ENCODE assay signal across 7 mouse cellular contexts in genomic region chr10:99262319-99262866, GRCm38 (mm10). TPM values are rescaled to one million over a fixed set of nuclear protein-coding genes. Genes with fewer than 3 reads are reported as not detected.
DNase-seq lines count a peak whose midpoint lies in the region; TF ChIP-seq lines count a peak whose summit lies in the region.

No protein-coding gene starts in this region.

- peaks cover 6% of the 10 kb centered on the region for H3K36me3 ChIP-seq in liver, adult 2 months (ENCODE audit: control insufficient read depth, insufficient read depth, low read length)
- H3K36me3 ChIP-seq in embryonic facial prominence, embryonic 10.5 days (replicated peaks), result peaks cover 19% of the 10 kb centered on the region
- peaks cover 8% of the 10 kb centered on the region for H3K36me3 ChIP-seq in hindbrain, embryonic 10.5 days
- peaks cover 10% of the 10 kb centered on the region for H3K36me3 ChIP-seq in midbrain, embryonic 10.5 days

- H3K4me1 ChIP-seq in liver, adult 2 months (ENCODE audit: control insufficient read depth, insufficient read depth, low read length), result peaks cover 11% of the 10 kb centered on the region
- H3K4me1 ChIP-seq in embryonic facial prominence, embryonic 10.5 days, result peaks cover 44% of the 10 kb centered on the region
- H3K4me1 ChIP-seq in hindbrain, embryonic 10.5 days (replicated peaks), result peaks cover 63% of the 10 kb centered on the region
- H3K4me1 ChIP-seq in midbrain, embryonic 10.5 days, result peaks cover 55% of the 10 kb centered on the region

- TF ChIP-seq POLR2A in liver, adult 2 months (IDR thresholded peaks at IDR 0.05; ENCODE audit: extremely low read depth, insufficient read depth, low read length), result no peak

- whole genome bisulfite sequencing in liver, adult 2 months, result 1% methylated on average over 20 of the region's 20 CpGs
- under 1% methylated on average over 20 of the region's 20 CpGs for WGBS in embryonic facial prominence, embryonic 10.5 days
- WGBS in hindbrain, embryonic 10.5 days, result under 1% methylated on average over 20 of the region's 20 CpGs
- under 1% methylated on average over 20 of the region's 20 CpGs for WGBS in midbrain, embryonic 10.5 days

- H3K27me3 ChIP-seq in liver, adult 2 months (ENCODE audit: control insufficient read depth, insufficient read depth, low read length), result no peaks in the 10 kb centered on the region
- no peaks in the 10 kb centered on the region for H3K27me3 ChIP-seq in embryonic facial prominence, embryonic 10.5 days (replicated peaks; ENCODE audit: low read depth, poor library complexity, severe bottlenecking)
- H3K27me3 ChIP-seq in hindbrain, embryonic 10.5 days (ENCODE audit: insufficient read depth, poor library complexity, severe bottlenecking), result peaks cover 29% of the 10 kb centered on the region
- H3K27me3 ChIP-seq in midbrain, embryonic 10.5 days (ENCODE audit: low read depth, poor library complexity, severe bottlenecking), result peaks cover 48% of the 10 kb centered on the region

- peak overlapping the region; percentile 70 for H3K4me3 ChIP-seq in liver, adult 2 months (ENCODE audit: insufficient read depth, low read depth, low read length)
- H3K4me3 ChIP-seq in embryonic facial prominence, embryonic 10.5 days, result peak overlapping the region; percentile 87
- peak overlapping the region; percentile 83 for H3K4me3 ChIP-seq in hindbrain, embryonic 10.5 days
- peak overlapping the region; percentile 74 for H3K4me3 ChIP-seq in midbrain, embryonic 10.5 days

- no peaks in the 10 kb centered on the region for H3K9me3 ChIP-seq in embryonic facial prominence, embryonic 10.5 days
- no peaks in the 10 kb centered on the region for H3K9me3 ChIP-seq in hindbrain, embryonic 10.5 days
- H3K9me3 ChIP-seq in midbrain, embryonic 10.5 days (replicated peaks), result no peaks in the 10 kb centered on the region

- peak overlapping the region; percentile 81 for H3K9ac ChIP-seq in liver, adult 2 months (ENCODE audit: low read depth, low read length)

- peaks cover 14% of the 10 kb centered on the region for H3K79me2 ChIP-seq in liver, adult 2 months (ENCODE audit: control insufficient read depth, insufficient read depth, low read length)

- TF ChIP-seq CTCF in liver, adult 2 months (IDR thresholded peaks at IDR 0.05; ENCODE audit: low read depth, low read length), result no peak

- no peak for DNase-seq in liver, adult 2 months (ENCODE audit: extremely low read depth, low read depth, low spot score)
- no peak for DNase-seq in liver
- no peak for DNase-seq in embryonic facial prominence, embryonic 10.5 days (ENCODE audit: low spot score)
- DNase-seq in hindbrain, embryonic 10.5 days (ENCODE audit: low spot score), result no peak
- no peak for DNase-seq in midbrain, embryonic 10.5 days (ENCODE audit: low spot score)
- DNase-seq in embryo, embryonic 10.5 days (ENCODE audit: low spot score), result no peak
- DNase-seq in cerebellum, adult 11 months, result no peak

- H3K27ac ChIP-seq in liver, adult 2 months (replicated peaks; ENCODE audit: insufficient read depth, low read depth, low read length), result peak overlapping the region; percentile 95
- H3K27ac ChIP-seq in embryonic facial prominence, embryonic 10.5 days (replicated peaks), result peak overlapping the region; percentile 99
- H3K27ac ChIP-seq in hindbrain, embryonic 10.5 days, result peak overlapping the region; percentile 99
- peak overlapping the region; percentile 98 for H3K27ac ChIP-seq in midbrain, embryonic 10.5 days (replicated peaks)

RNA-seq across cellular contexts. Expression of gene Dusp6, which starts 0.6 kb away (rescaled TPM):
- total RNA-seq in liver, adult 2 months (2014; rRNA removed), result 29.3 and 29.9 TPM in 2 replicates
- 45.5 and 48.4 TPM in 2 replicates for polyA plus RNA-seq in liver, adult 2 months (2012; rRNA removed)
- 122 and 131 TPM in 2 replicates for polyA plus RNA-seq in embryonic facial prominence, embryonic 10.5 days (2016; fragmentation: Nextera tagmentation; extraction: Ambion mirVana)
- polyA plus RNA-seq in hindbrain, embryonic 10.5 days (2016; fragmentation: Nextera tagmentation; extraction: Ambion mirVana), result 38.2 and 63.0 TPM in 2 replicates
- polyA plus RNA-seq in midbrain, embryonic 10.5 days (2016; fragmentation: Nextera tagmentation; extraction: Ambion mirVana), result 52.1 and 66.0 TPM in 2 replicates
